Mouse (Mus musculus) hindbrain, embryonic 15.5 days (tissue): ENCODE measurements around the gene Ss18l1. TPM values are rescaled to one million over a fixed set of nuclear protein-coding genes. Genes with fewer than 3 reads are reported as not detected.
A peak's percentile ranks its signal among the peaks of the same experiment; 100 is the strongest.

Experiments
- ATAC-seq: fragments of 200-750 bp; cut with Nextera tagmentation; 2 replicates; pipeline ENCODE4 v1.8.0; 2017; ENCODE audit warnings: low read depth, moderate number of reproducible peaks, moderate TSS enrichment; ENCODE audit not compliant: low FRiP score
- H3K27ac ChIP-seq: fragments of 300-500 bp; sonication (generic); replicated peaks from 2 replicates; pipeline ENCODE4 v1.5.1; 2015; ENCODE audit warnings: mild to moderate bottlenecking, inconsistent platforms
- H3K27me3 ChIP-seq: fragments of 300-500 bp; sonication (generic); 2 replicates; pipeline ENCODE4 v1.6.1; 2015; ENCODE audit warnings: control low read depth, inconsistent platforms
- H3K36me3 ChIP-seq: fragments of 300-500 bp; sonication (generic); 2 replicates; pipeline ENCODE4 v1.6.1; 2015; ENCODE audit warnings: control low read depth, inconsistent platforms
- H3K4me1 ChIP-seq: fragments of 300-500 bp; sonication (generic); replicated peaks from 2 replicates; pipeline ENCODE4 v1.6.1; 2015; ENCODE audit warnings: control low read depth, inconsistent platforms
- H3K4me2 ChIP-seq: fragments of 300-500 bp; sonication (generic); 2 replicates; pipeline ENCODE4 v1.6.1; 2015; ENCODE audit warnings: moderate library complexity, mild to moderate bottlenecking, inconsistent platforms
- H3K4me3 ChIP-seq: fragments of 300-500 bp; sonication (generic); 2 replicates; pipeline ENCODE4 v1.5.1; 2015; ENCODE audit warnings: mild to moderate bottlenecking, inconsistent platforms
- H3K9ac ChIP-seq: fragments of 300-500 bp; sonication (generic); 2 replicates; pipeline ENCODE4 v1.6.1; 2015; ENCODE audit warnings: inconsistent platforms
- H3K9me3 ChIP-seq: fragments of 300-500 bp; sonication (generic); 2 replicates; pipeline ENCODE4 v1.6.1; 2016; ENCODE audit warnings: control low read depth, inconsistent platforms
- WGBS: fragments of 180-500 bp; shearing (Covaris S2); methylation state at CpG from one replicate; pipeline ENCODE4 v1.1.7; 2015; 5-methylcytosine and 5-hydroxymethylcytosine counted together
- polyA plus RNA-seq: library from polyadenylated mRNA; unstranded; fragments of >200 nt; fragmentation: Nextera tagmentation; extraction: Ambion mirVana; gene quantifications from 2 replicates; pipeline ENCODE4 v1.2.1, GENCODE M21; 2015

Gene Ss18l1
- polyA plus RNA-seq: 51.5 and 58.7 TPM in 2 replicates

DNA sequence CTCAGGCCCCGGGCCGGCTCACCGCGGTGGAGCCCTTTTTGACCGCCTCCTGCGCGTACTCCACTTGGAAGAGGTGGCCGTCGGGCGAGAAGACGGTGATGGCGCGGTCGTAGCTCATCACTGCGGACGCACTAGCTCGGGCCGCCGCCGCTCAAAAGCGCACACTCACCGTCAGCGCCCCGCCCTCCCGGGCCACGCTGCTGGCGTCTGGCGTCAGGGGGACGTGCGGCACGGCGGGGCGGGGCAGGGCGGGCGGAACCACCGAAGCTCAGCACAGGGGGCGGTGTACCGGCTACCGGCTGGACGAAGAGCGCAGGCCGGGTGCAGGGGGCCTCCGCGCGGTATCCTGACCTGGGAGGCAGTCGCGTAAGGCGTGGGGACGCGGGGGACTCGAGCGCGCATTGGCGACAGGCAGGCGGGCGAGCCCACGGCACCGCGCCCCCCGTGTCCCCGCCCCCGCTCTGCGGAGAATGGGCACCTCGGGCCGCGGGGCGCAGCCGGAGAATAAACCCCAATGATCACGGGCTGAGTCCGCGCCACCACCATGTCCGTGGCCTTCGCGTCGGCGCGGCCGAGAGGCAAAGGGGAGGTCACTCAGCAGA lies at the start of gene Ss18l1, which contains the start of gene Psma7:
Ss18l1 (plus strand) TSS at position 254 of the 602 bp plus-strand sequence.
Psma7 (minus strand) TSS at position 178 of the 602 bp plus-strand sequence.
- Histone ChIP-seq H3K27me3 (no peaks in the 10 kb centered on the region), H3K4me1 (peaks cover 42% of the 10 kb centered on the region), H3K4me2 (peak within 1 kb of the TSS; percentile 71), H3K9ac (peak within 1 kb of the TSS; percentile 98), H3K9me3 (no peaks in the 10 kb centered on the region), H3K36me3 (peaks cover 20% of the 10 kb centered on the region), H3K4me3 (peak within 1 kb of the TSS; percentile 96), H3K27ac (peak within 1 kb of the TSS; percentile 99)
- WGBS: under 1% methylated on average over 77 of the region's 78 CpGs
- peak; percentile 95 for ATAC-seq

DNA sequence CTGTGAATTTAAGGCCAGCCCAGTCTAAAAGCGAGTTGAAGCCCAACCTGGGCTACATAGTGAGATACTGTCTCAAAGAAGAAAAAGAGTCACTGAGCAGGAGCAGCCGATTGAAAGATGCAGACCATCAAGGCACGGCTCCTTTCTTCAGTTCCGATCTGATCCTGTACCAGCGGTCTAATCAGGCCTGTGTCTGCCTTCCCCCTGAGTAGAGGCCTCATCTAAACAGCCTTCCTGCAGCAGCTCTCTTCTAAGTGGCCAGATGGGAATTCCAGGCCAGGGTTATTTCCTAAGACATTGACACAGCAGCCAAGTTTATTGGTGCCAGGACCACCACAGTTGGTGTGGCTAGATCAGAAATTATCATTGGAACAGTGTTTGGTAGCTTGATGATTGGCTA lies 49.2 kb upstream of the Ss18l1 start:
- 90% methylated on average over 5 of the region's 5 CpGs for WGBS
- Histone ChIP-seq H3K9ac (no peak overlapping the region), H3K4me3 (no peak overlapping the region), H3K4me1 (no peaks in the 10 kb centered on the region), H3K27me3 (no peaks in the 10 kb centered on the region), H3K36me3 (no peaks in the 10 kb centered on the region), H3K27ac (no peak overlapping the region), H3K9me3 (no peaks in the 10 kb centered on the region), H3K4me2 (no peak overlapping the region)
- no peak for ATAC-seq

DNA sequence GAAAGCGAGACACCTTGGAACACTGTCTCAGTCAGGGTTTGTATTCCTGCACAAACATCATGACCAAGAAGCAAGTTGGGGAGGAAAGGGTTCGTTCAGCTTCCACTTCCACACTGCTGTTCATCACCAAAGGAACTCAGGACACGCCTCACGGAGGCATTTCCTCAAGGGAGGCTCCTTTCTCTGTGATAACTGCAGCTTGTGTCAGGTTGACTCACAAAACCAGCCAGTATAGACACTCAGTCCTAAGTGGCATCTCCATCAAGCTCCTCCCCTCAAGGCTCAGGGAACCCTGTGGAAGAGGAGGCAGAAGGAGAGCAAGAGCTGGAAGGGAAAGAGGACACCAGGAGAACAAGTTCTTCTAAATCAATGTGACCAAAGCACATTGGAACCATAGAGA lies 43.9 kb upstream of the Ss18l1 start:
- Histone ChIP-seq H3K9ac (no peak overlapping the region), H3K9me3 (no peaks in the 10 kb centered on the region), H3K4me2 (no peak overlapping the region), H3K36me3 (no peaks in the 10 kb centered on the region), H3K27me3 (no peaks in the 10 kb centered on the region), H3K27ac (no peak overlapping the region), H3K4me1 (no peaks in the 10 kb centered on the region), H3K4me3 (no peak overlapping the region)
- 80% methylated on average over 4 of the region's 4 CpGs for WGBS
- ATAC-seq: no peak

DNA sequence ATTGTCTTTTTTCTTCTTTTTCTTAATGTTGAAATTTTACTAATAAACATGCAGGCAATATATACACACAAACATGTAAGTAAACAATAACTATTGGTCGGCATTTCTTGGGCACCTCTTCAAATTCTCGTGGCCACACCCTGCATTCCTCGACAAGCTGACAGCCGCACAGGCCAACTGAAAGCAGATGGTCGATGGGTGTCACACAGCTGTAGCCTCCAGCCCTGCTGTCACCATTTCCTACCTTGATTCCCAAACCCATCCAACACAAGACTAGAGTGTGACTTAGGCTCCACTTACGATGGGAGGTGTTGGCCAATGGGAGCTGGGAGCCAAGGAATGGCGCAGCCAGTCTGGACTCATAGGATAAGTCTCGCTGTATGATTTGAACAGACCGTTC lies 40.7 kb upstream of the Ss18l1 start:
- H3K36me3 ChIP-seq: no peaks in the 10 kb centered on the region
- no peaks in the 10 kb centered on the region for H3K4me1 ChIP-seq
- no peak overlapping the region for H3K9ac ChIP-seq
- no peaks in the 10 kb centered on the region for H3K9me3 ChIP-seq
- WGBS: 89% methylated on average over 9 of the region's 9 CpGs
- H3K4me3 ChIP-seq: no peak overlapping the region
- no peak overlapping the region for H3K27ac ChIP-seq
- H3K27me3 ChIP-seq: no peaks in the 10 kb centered on the region
- no peak for ATAC-seq
- H3K4me2 ChIP-seq: no peak overlapping the region

DNA sequence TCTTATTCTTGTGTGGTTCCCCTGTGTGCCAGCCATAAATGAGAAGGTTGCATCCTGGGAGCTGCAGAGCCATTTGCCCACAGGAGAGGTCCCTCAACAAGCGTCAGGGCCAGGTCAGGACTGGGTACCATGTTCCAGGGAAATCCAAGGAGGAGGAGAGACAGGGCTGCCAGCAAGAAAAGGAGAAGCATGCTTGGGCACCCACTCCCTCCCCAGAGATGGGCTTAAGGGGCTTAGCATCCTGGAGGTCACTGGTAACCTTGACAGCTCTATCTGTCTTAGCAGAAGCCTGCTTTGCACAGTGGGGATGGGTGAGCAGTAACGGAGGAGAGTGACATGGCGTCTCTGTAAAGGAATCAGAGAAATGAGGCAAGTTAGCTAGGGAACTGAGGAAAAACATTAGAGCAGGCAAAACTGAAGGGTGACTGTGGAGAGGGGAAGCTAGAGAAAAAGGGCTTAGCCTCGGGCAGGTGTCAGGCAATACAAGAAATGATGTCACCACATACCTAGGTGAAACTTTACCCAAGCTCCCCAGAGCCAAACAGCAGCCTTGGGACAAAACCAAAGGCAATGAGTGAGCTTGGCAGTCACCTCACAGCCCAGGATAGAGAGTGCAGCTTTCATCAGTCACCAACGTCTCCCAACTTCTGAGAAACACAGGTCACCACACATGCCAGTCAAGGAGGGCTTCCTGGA lies 36.5 kb upstream of the Ss18l1 start:
- Histone ChIP-seq H3K36me3 (no peaks in the 10 kb centered on the region), H3K4me2 (no peak overlapping the region), H3K27me3 (no peaks in the 10 kb centered on the region), H3K9me3 (no peaks in the 10 kb centered on the region), H3K9ac (no peak overlapping the region), H3K4me3 (no peak overlapping the region), H3K4me1 (no peaks in the 10 kb centered on the region), H3K27ac (no peak overlapping the region)
- no peak for ATAC-seq
- 70% methylated on average over 5 of the region's 5 CpGs for WGBS

DNA sequence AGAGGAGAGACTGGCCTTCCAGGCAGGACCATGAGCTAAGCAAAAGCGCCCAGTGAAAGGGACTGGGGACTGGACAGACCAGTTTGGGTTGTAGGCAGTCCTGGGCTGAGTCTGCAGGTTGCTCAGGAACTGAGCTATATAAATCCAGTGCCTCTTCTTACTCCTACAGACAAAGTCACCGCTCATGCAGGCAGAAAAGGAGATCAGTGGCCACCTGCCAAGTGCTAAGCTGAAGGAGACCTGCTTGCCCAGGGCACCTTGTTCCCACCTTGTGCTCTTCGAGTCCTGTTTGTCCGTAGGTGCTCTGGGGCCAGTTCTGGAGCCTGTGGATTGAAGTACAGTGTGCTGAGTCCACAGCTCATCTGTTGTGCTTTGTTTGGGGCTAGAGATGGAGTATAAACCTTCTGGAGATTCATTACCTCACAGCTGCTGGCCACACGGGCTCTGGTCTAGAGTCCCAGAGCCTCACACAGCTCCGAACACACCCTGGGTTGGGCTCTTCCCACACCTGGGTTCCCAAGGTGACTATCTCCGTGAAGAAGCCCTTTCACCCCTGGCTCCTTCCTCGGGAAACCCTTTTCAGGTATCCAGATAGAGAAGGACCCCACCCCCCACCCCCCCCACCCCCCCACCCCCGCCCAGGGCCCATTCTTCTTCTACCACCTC lies 35.8 kb upstream of the Ss18l1 start:
- H3K9ac ChIP-seq: no peak overlapping the region
- WGBS: 58% methylated on average over 9 of the region's 9 CpGs
- H3K27me3 ChIP-seq: no peaks in the 10 kb centered on the region
- no peak overlapping the region for H3K27ac ChIP-seq
- H3K4me3 ChIP-seq: no peak overlapping the region
- H3K4me2 ChIP-seq: no peak overlapping the region
- H3K36me3 ChIP-seq: no peaks in the 10 kb centered on the region
- H3K4me1 ChIP-seq: no peaks in the 10 kb centered on the region
- no peaks in the 10 kb centered on the region for H3K9me3 ChIP-seq
- no peak for ATAC-seq

DNA sequence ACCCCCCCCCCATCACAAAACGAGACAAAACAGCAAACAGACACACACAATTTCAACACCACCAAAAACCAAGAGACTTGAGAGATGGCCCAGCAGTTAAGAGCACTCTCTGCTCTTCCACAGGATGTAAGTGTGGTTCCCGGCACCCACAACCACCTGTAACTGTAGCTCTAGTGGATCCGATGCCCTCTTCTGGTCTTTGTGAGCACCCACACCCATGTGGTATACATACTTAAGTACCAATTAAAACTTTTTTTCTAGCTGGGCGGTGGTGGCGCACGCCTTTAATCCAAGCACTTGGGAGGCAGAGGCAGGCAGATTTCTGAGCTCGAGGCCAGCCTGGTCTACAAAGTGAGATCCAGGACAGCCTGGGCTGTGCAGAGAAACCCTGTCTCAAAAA lies 31.6 kb upstream of the Ss18l1 start:
- WGBS: 93% methylated on average over 7 of the region's 7 CpGs
- H3K9ac ChIP-seq: no peak overlapping the region
- no peaks in the 10 kb centered on the region for H3K4me1 ChIP-seq
- H3K27me3 ChIP-seq: no peaks in the 10 kb centered on the region
- no peak overlapping the region for H3K4me2 ChIP-seq
- H3K4me3 ChIP-seq: no peak overlapping the region
- H3K36me3 ChIP-seq: no peaks in the 10 kb centered on the region
- no peak overlapping the region for H3K27ac ChIP-seq
- no peaks in the 10 kb centered on the region for H3K9me3 ChIP-seq
- no peak for ATAC-seq

DNA sequence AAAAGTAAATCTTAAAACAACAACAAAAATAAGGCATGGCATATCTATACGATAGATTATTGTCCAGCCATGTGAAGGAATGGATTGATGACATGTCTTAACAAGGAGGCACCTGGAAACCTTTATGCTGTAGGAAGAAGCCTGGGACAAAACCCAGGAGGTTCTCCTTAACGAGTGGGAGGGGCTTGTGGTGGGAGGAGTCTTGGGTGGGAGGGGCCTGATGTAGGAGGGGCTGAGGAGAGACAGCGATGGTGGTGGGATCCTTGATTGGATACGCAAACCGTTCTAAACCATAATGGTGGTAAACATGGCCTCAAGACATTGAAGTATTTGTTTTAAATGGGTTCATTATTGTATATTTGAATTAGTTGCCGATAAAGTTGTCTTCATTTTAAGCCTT lies 30.9 kb upstream of the Ss18l1 start:
- WGBS: 84% methylated on average over 6 of the region's 6 CpGs
- Histone ChIP-seq H3K9ac (no peak overlapping the region), H3K27ac (no peak overlapping the region), H3K4me2 (no peak overlapping the region), H3K4me3 (no peak overlapping the region), H3K4me1 (no peaks in the 10 kb centered on the region), H3K36me3 (no peaks in the 10 kb centered on the region), H3K27me3 (no peaks in the 10 kb centered on the region), H3K9me3 (no peaks in the 10 kb centered on the region)
- ATAC-seq: no peak

DNA sequence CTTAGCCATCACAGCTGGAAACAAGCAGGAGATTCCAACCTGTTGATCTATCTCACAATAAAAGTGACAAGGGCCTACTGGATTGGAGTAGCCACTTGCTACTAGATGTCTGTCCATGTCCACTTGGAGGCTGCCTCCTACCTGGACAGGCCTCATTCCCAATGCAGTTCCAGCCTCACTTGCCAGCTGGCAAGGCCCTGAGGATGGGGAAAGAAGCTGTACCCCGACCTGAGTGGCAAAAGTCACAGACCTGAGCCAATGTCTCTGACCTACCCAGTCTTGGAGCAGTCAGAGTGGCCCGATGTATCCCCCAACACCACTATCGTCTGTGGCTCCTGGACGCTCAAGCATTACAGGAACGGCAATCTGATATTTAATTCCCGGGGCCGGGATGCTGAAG lies 28.6 kb upstream of the Ss18l1 start:
- ATAC-seq: no peak

DNA sequence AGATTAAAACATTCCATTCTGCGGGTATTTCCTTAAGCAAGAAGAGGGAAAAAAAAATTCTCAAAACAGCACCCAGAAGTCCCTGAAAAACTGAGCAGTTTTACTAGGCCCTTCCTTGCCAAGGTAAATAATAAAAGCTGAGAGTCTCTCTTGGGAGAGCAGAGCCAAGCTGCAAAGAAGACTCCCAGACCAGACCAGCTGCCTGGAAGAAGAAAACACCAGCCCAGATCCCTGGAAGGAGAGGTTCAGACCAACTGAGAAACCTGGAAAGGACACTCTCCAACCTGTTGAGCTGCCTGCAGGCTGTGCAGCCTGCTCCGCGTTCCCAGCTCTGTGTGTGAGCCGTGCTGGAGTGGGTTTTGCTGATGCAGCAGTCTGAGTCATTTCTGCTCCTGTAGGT lies 24.7 kb upstream of the Ss18l1 start:
- Histone ChIP-seq H3K36me3 (no peaks in the 10 kb centered on the region), H3K4me2 (no peak overlapping the region), H3K27ac (no peak overlapping the region), H3K9me3 (no peaks in the 10 kb centered on the region), H3K27me3 (peaks cover 10% of the 10 kb centered on the region), H3K4me3 (no peak overlapping the region), H3K4me1 (no peaks in the 10 kb centered on the region), H3K9ac (no peak overlapping the region)
- ATAC-seq: no peak
- WGBS: 68% methylated on average over 4 of the region's 4 CpGs

More for the DNA sequence above, 28.6 kb upstream of the Ss18l1 start:
- no peaks in the 10 kb centered on the region for H3K36me3 ChIP-seq
- no peak overlapping the region for H3K4me2 ChIP-seq
- WGBS: 90% methylated on average over 7 of the region's 7 CpGs
- no peak overlapping the region for H3K9ac ChIP-seq
- H3K27me3 ChIP-seq: no peaks in the 10 kb centered on the region
- H3K27ac ChIP-seq: no peak overlapping the region
- no peaks in the 10 kb centered on the region for H3K4me1 ChIP-seq
- H3K9me3 ChIP-seq: no peaks in the 10 kb centered on the region
- H3K4me3 ChIP-seq: no peak overlapping the region

DNA sequence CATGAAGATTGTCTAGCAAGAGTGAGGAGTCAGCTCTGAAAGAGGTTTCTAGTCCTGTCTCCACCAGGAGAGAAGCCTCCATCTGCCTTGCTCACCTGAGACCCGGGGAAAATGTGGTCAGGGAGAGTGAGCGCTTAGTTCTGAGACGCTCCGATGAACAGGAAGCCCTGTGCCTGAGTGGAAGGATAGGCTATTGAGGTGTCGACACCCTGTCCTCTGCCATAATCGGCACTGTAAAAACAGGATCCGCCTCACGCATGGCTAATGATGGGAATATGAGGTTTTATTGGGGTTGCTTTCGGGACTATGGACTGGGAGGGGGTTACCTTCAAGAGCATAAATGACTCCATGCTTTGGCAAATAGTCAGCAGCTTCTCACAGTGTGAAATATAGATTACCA lies 23.7 kb upstream of the Ss18l1 start:
- H3K9ac ChIP-seq: no peak overlapping the region
- H3K27me3 ChIP-seq: peaks cover 12% of the 10 kb centered on the region
- H3K9me3 ChIP-seq: no peaks in the 10 kb centered on the region
- H3K4me2 ChIP-seq: no peak overlapping the region
- WGBS: 85% methylated on average over 9 of the region's 9 CpGs
- H3K4me1 ChIP-seq: no peaks in the 10 kb centered on the region; the same call in 1 of the 2 replicates
- H3K36me3 ChIP-seq: no peaks in the 10 kb centered on the region
- ATAC-seq: no peak
- H3K27ac ChIP-seq: no peak overlapping the region
- no peak overlapping the region for H3K4me3 ChIP-seq

DNA sequence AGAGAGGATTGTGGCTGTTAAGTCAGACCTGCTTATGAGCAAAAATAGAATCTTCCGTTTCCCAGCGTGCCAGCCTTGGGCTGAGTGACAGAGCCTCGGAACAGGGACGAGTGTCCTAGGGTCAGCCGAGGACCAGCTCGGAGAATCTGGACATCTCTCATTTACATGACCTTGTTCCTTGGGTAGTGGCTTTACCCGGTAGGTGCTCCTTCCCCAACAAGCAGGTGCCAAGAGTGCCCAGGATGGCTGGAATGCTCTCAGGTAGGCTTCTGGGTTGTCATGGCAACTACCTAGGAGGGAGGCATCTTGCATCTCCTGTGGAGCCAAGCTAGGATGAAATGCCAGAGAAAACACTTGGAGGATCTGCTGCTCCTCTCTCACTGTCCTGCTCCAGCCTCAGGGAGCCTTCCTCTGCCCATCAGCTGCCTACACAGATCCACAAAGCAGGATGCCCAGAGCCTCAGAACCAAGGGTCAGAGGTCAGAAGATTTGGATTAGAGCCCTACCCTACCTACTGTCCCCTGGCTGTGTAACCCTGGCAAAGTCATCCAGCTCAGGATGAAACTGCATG lies 22.1 kb upstream of the Ss18l1 start:
- H3K9ac ChIP-seq: no peak overlapping the region
- H3K36me3 ChIP-seq: no peaks in the 10 kb centered on the region
- H3K9me3 ChIP-seq: no peaks in the 10 kb centered on the region
- no peak overlapping the region for H3K4me3 ChIP-seq
- no peak overlapping the region for H3K27ac ChIP-seq
- peaks cover 12% of the 10 kb centered on the region for H3K27me3 ChIP-seq
- no peak for ATAC-seq
- no peaks in the 10 kb centered on the region; the same call in 1 of the 2 replicates for H3K4me1 ChIP-seq
- H3K4me2 ChIP-seq: no peak overlapping the region
- WGBS: 77% methylated on average over 7 of the region's 7 CpGs
